Mouse (Mus musculus) testis, adult 2 months (tissue): ENCODE data around the gene Ano10.

ENCODE experiments used
- CTCF ChIP-seq: fragments of 200-500 bp; IDR thresholded peaks from 2 replicates; pipeline ENCODE4 v1.5.1; 2012; ENCODE audit warnings: low read depth, mild to moderate bottlenecking, inconsistent platforms, low read length, moderate library complexity; ENCODE audit not compliant: control insufficient read depth, insufficient read depth, insufficient replicate concordance
- POLR2A ChIP-seq: fragments of 200-500 bp; IDR thresholded peaks from 2 replicates; pipeline ENCODE4 v1.6.1; 2012; ENCODE audit warnings: low read depth, mild to moderate bottlenecking, inconsistent platforms, low read length, moderate library complexity; ENCODE audit not compliant: control insufficient read depth

GRCm38 (mm10) chr9:122139236-122139635, 155.0 kb downstream of the Ano10 start:
- TF ChIP-seq CTCF = no peak
- TF ChIP-seq POLR2A = no peak
